Mouse (Mus musculus): ENCODE data around the gene Gng10.

GRCm38 (mm10) chr4:59034325-59034917 lies 467 bp upstream of the Gng10 start:
- TF ChIP-seq MAFK (IDR thresholded peaks at IDR 0.05; ENCODE audit: borderline replicate concordance, low read depth, low read length) (no peak), CTCF (IDR thresholded peaks at IDR 0.05 in 2 of 3, conservative IDR thresholded peaks at IDR 0.05 in 1 of 3; ENCODE audit: control insufficient read depth in 1 of 3, insufficient read depth in 1 of 3, low read depth in 2 of 3, low read length in 3 of 3, poor library complexity in 1 of 3, severe bottlenecking in 1 of 3) (no peak), POLR2AphosphoS2 (IDR thresholded peaks at IDR 0.05; ENCODE audit: low read length) (no peak), MAX (IDR thresholded peaks at IDR 0.05; ENCODE audit: low read length) (no peak), MEF2A (IDR thresholded peaks at IDR 0.05; ENCODE audit: extremely low read depth, insufficient replicate concordance, low read depth, low read length, poor library complexity, severe bottlenecking) (no peak)
